Mouse (Mus musculus): ENCODE results near the gene Sh3pxd2a. TPM values are rescaled to one million over a fixed set of nuclear protein-coding genes. Genes with fewer than 3 reads are reported as not detected.

Sh3pxd2a gene
- polyA plus RNA-seq, 1 experiment = 119 TPM

GRCm38 (mm10) chr19:47441541-47442293 lies 22.5 kb downstream of the Sh3pxd2a start:
- no peak overlapping the region for H3K4me3 ChIP-seq (ENCODE audit: insufficient read depth, low read depth, low read length)
- H3K27ac ChIP-seq (replicated peaks; ENCODE audit: low read depth, low read length) = 0 out of 2 replicates have a peak overlapping the region, but pooled peaks have one; percentile 11
- H3K4me1 ChIP-seq (ENCODE audit: control insufficient read depth, insufficient read depth, insufficient read length, low read length) = peaks cover 43% of the 10 kb centered on the region

GRCm38 (mm10) chr19:47440967-47441366 lies 23.2 kb downstream of the Sh3pxd2a start:
- no peak overlapping the region for H3K27ac ChIP-seq (replicated peaks; ENCODE audit: low read depth, low read length)

GRCm38 (mm10) chr19:47440435-47440803 lies 23.8 kb downstream of the Sh3pxd2a start:
- Histone ChIP-seq H3K4me3 (ENCODE audit: insufficient read depth, low read depth, low read length) (no peak overlapping the region), H3K4me1 (ENCODE audit: control insufficient read depth, insufficient read depth, insufficient read length, low read length) (peaks cover 30% of the 10 kb centered on the region), H3K27ac (replicated peaks; ENCODE audit: low read depth, low read length) (0 out of 2 replicates have a peak overlapping the region, but pooled peaks have one; percentile 1)

More at GRCm38 (mm10) chr19:47440967-47441366, 23.2 kb downstream of the Sh3pxd2a start:
- H3K4me1 ChIP-seq (ENCODE audit: control insufficient read depth, insufficient read depth, insufficient read length, low read length) = peaks cover 35% of the 10 kb centered on the region
- H3K4me3 ChIP-seq (ENCODE audit: insufficient read depth, low read depth, low read length) = no peak overlapping the region

- Histone ChIP-seq H3K4me1 (ENCODE audit: control insufficient read depth, insufficient read depth, insufficient read length, low read length) (peaks cover 26% of the 10 kb centered on the region), H3K4me3 (ENCODE audit: insufficient read depth, low read depth, low read length) (no peak overlapping the region)
Observed at GRCm38 (mm10) chr19:47439726-47440434, 24.3 kb downstream of the Sh3pxd2a start.

GRCm38 (mm10) chr19:47438445-47438844 lies 25.8 kb downstream of the Sh3pxd2a start:
- Histone ChIP-seq H3K27ac (replicated peaks; ENCODE audit: low read depth, low read length) (no peak overlapping the region), H3K4me1 (ENCODE audit: control insufficient read depth, insufficient read depth, insufficient read length, low read length) (peaks cover 26% of the 10 kb centered on the region)

More at GRCm38 (mm10) chr19:47439726-47440434, 24.3 kb downstream of the Sh3pxd2a start:
- peak overlapping the region; percentile 46 for H3K27ac ChIP-seq (replicated peaks; ENCODE audit: low read depth, low read length)

GRCm38 (mm10) chr19:47437040-47437439 lies 27.2 kb downstream of the Sh3pxd2a start:
- Histone ChIP-seq H3K27ac (replicated peaks; ENCODE audit: low read depth, low read length) (no peak overlapping the region), H3K4me3 (ENCODE audit: insufficient read depth, low read depth, low read length) (no peak overlapping the region), H3K4me1 (ENCODE audit: control insufficient read depth, insufficient read depth, insufficient read length, low read length) (peaks cover 29% of the 10 kb centered on the region)

More at GRCm38 (mm10) chr19:47438445-47438844, 25.8 kb downstream of the Sh3pxd2a start:
- H3K4me3 ChIP-seq (ENCODE audit: insufficient read depth, low read depth, low read length) = no peak overlapping the region

GRCm38 (mm10) chr19:47436236-47436635 lies 28.0 kb downstream of the Sh3pxd2a start:
- H3K27ac ChIP-seq (replicated peaks; ENCODE audit: low read depth, low read length) = no peak overlapping the region
- H3K4me1 ChIP-seq (ENCODE audit: control insufficient read depth, insufficient read depth, insufficient read length, low read length) = peaks cover 28% of the 10 kb centered on the region
- H3K4me3 ChIP-seq (ENCODE audit: insufficient read depth, low read depth, low read length) = no peak overlapping the region

GRCm38 (mm10) chr19:47434655-47435054 lies 29.5 kb downstream of the Sh3pxd2a start:
- H3K4me3 ChIP-seq (ENCODE audit: insufficient read depth, low read depth, low read length) = no peak overlapping the region
- H3K27ac ChIP-seq (replicated peaks; ENCODE audit: low read depth, low read length) = no peak overlapping the region
- peaks cover 24% of the 10 kb centered on the region for H3K4me1 ChIP-seq (ENCODE audit: control insufficient read depth, insufficient read depth, insufficient read length, low read length)

- peak overlapping the region; percentile 28 for H3K27ac ChIP-seq (replicated peaks; ENCODE audit: low read depth, low read length)
- no peak overlapping the region for H3K4me3 ChIP-seq (ENCODE audit: insufficient read depth, low read depth, low read length)
- H3K4me1 ChIP-seq (ENCODE audit: control insufficient read depth, insufficient read depth, insufficient read length, low read length) = peaks cover 30% of the 10 kb centered on the region
Observed at GRCm38 (mm10) chr19:47432339-47432738, 31.9 kb downstream of the Sh3pxd2a start.

- Histone ChIP-seq H3K4me3 (ENCODE audit: insufficient read depth, low read depth, low read length) (no peak overlapping the region), H3K27ac (replicated peaks; ENCODE audit: low read depth, low read length) (no peak overlapping the region), H3K4me1 (ENCODE audit: control insufficient read depth, insufficient read depth, insufficient read length, low read length) (peaks cover 33% of the 10 kb centered on the region)
Observed at GRCm38 (mm10) chr19:47431189-47431931, 32.8 kb downstream of the Sh3pxd2a start.

GRCm38 (mm10) chr19:47430160-47430559 lies 34.0 kb downstream of the Sh3pxd2a start:
- Histone ChIP-seq H3K4me1 (ENCODE audit: control insufficient read depth, insufficient read depth, insufficient read length, low read length) (peaks cover 33% of the 10 kb centered on the region), H3K4me3 (ENCODE audit: insufficient read depth, low read depth, low read length) (no peak overlapping the region), H3K27ac (replicated peaks; ENCODE audit: low read depth, low read length) (no peak overlapping the region)

GRCm38 (mm10) chr19:47429245-47429644 lies 35.0 kb downstream of the Sh3pxd2a start:
- no peak overlapping the region for H3K4me3 ChIP-seq (ENCODE audit: insufficient read depth, low read depth, low read length)
- H3K27ac ChIP-seq (replicated peaks; ENCODE audit: low read depth, low read length) = peak overlapping the region; percentile 7; the same call in 1 of the 2 replicates
- peaks cover 33% of the 10 kb centered on the region for H3K4me1 ChIP-seq (ENCODE audit: control insufficient read depth, insufficient read depth, insufficient read length, low read length)

- Histone ChIP-seq H3K4me3 (ENCODE audit: insufficient read depth, low read depth, low read length) (no peak overlapping the region), H3K27ac (replicated peaks; ENCODE audit: low read depth, low read length) (peak overlapping the region; percentile 7; the same call in 1 of the 2 replicates), H3K4me1 (ENCODE audit: control insufficient read depth, insufficient read depth, insufficient read length, low read length) (peaks cover 33% of the 10 kb centered on the region)
Observed at GRCm38 (mm10) chr19:47428794-47429193, 35.4 kb downstream of the Sh3pxd2a start.

- H3K27ac ChIP-seq (replicated peaks; ENCODE audit: low read depth, low read length) = peak overlapping the region; percentile 69
- no peak overlapping the region for H3K4me3 ChIP-seq (ENCODE audit: insufficient read depth, low read depth, low read length)
- peaks cover 33% of the 10 kb centered on the region for H3K4me1 ChIP-seq (ENCODE audit: control insufficient read depth, insufficient read depth, insufficient read length, low read length)
Observed at GRCm38 (mm10) chr19:47427841-47428789, 36.1 kb downstream of the Sh3pxd2a start.

Data from brown adipose tissue, adult 24 weeks (tissue).